ENCODE assay signal across 5 mouse cellular contexts in genomic region chr17:50261615-50262014, GRCm38 (mm10). TPM values are rescaled to one million over a fixed set of nuclear protein-coding genes. Genes with fewer than 3 reads are reported as not detected.
"Had no signal": no experiment of that assay in that cellular context is flagged by ENCODE, and none has a peak within 500 bp of the region (broad histone marks: within the 10 kb centered on the region; RNA-seq: fewer than 3 reads in every experiment).

No protein-coding gene starts in this region.

RNA-seq across cellular contexts. Expression of gene Dazl, which starts 31.8 kb away (rescaled TPM):
- total RNA-seq: heart, postnatal 4 days had no signal
- polyA plus RNA-seq: hindbrain, embryonic 10.5 days; kidney, adult 2 months; kidney, embryonic 14.5 days; kidney, postnatal 0 days had no signal
